Mouse (Mus musculus): ENCODE results near the gene Mapre3. TPM values are rescaled to one million over a fixed set of nuclear protein-coding genes. Genes with fewer than 3 reads are reported as not detected.
A peak's percentile ranks its signal among the peaks of the same experiment; 100 is the strongest.

Mapre3 gene
- polyA plus RNA-seq, 1 experiment from 2014 or later = 33.0 TPM

- Histone ChIP-seq H3K4me1 (peaks cover 89% of the 10 kb centered on the region), H3K4me3 (peak within 1 kb of the TSS; percentile 65), H3K27ac (peak within 1 kb of the TSS; percentile 99), H3K4me2 (replicated peaks) (peak within 1 kb of the TSS; percentile 99), H3K27me3 (no peaks in the 10 kb centered on the region), H3K9me3 (no peaks in the 10 kb centered on the region), H3K9ac (peak within 1 kb of the TSS; percentile 89), H3K36me3 (peaks cover 17% of the 10 kb centered on the region)
- 2% methylated on average over 12 of the region's 13 CpGs for WGBS
- ATAC-seq (ENCODE audit: low FRiP score, low read depth) = peak; percentile 82
These were observed 98.8 kb downstream of the Mapre3 start, which contains the start of gene Emilin1 for GRCm38 (mm10) chr5:30913060-30913841. Gene Emilin1, plus strand, starts transcription at chr5:30913402.

- H3K4me1 ChIP-seq = peaks cover 89% of the 10 kb centered on the region
- H3K36me3 ChIP-seq = peaks cover 26% of the 10 kb centered on the region
- H3K4me3 ChIP-seq = peak overlapping the region; percentile 65
- H3K9ac ChIP-seq = peak overlapping the region; percentile 89
- no peaks in the 10 kb centered on the region for H3K9me3 ChIP-seq
- no peaks in the 10 kb centered on the region for H3K27me3 ChIP-seq
- WGBS = 20% methylated on average over 7 of the region's 7 CpGs
- peak overlapping the region; percentile 99 for H3K4me2 ChIP-seq (replicated peaks)
- ATAC-seq (ENCODE audit: low FRiP score, low read depth) = no peak
- peak overlapping the region; percentile 99 for H3K27ac ChIP-seq
These were observed 99.7 kb downstream of the Mapre3 start for GRCm38 (mm10) chr5:30914101-30914635.

GRCm38 (mm10) chr5:30914849-30915248 lies 100.4 kb downstream of the Mapre3 start:
- H3K4me1 ChIP-seq = peaks cover 88% of the 10 kb centered on the region
- peak overlapping the region; percentile 99 for H3K4me2 ChIP-seq (replicated peaks)
- H3K9ac ChIP-seq = peak overlapping the region; percentile 89
- peak overlapping the region; percentile 65 for H3K4me3 ChIP-seq
- no peaks in the 10 kb centered on the region for H3K9me3 ChIP-seq
- peak overlapping the region; percentile 99 for H3K27ac ChIP-seq
- 32% methylated on average over 6 of the region's 6 CpGs for WGBS
- peaks cover 33% of the 10 kb centered on the region for H3K36me3 ChIP-seq
- no peak for ATAC-seq (ENCODE audit: low FRiP score, low read depth)
- no peaks in the 10 kb centered on the region for H3K27me3 ChIP-seq

- peak overlapping the region; percentile 99 for H3K4me2 ChIP-seq (replicated peaks)
- ATAC-seq (ENCODE audit: low FRiP score, low read depth) = peak; percentile 3; the same call in 1 of the 2 replicates
- peak overlapping the region; percentile 65 for H3K4me3 ChIP-seq
- peak overlapping the region; percentile 99 for H3K27ac ChIP-seq
- H3K9me3 ChIP-seq = no peaks in the 10 kb centered on the region
- WGBS = 42% methylated on average over 9 of the region's 9 CpGs
- no peaks in the 10 kb centered on the region for H3K27me3 ChIP-seq
- H3K9ac ChIP-seq = peak overlapping the region; percentile 89
- peaks cover 89% of the 10 kb centered on the region for H3K4me1 ChIP-seq
- peaks cover 39% of the 10 kb centered on the region for H3K36me3 ChIP-seq
These were observed 101.0 kb downstream of the Mapre3 start for GRCm38 (mm10) chr5:30915456-30915855.

Other genes starting within 250 kb of the Mapre3 start
- 0.49 and 0.66 TPM in 2 replicates for gene Kcnk3, start 226.5 kb upstream of the Mapre3 start, polyA plus RNA-seq (2015; fragmentation: Nextera tagmentation; extraction: Ambion mirVana)
- gene Slc35f6, start 166.7 kb upstream of the Mapre3 start, polyA plus RNA-seq (2015; fragmentation: Nextera tagmentation; extraction: Ambion mirVana) = 27.4 and 27.5 TPM in 2 replicates
- 315 and 317 TPM in 2 replicates for gene Cenpa, start 147.9 kb upstream of the Mapre3 start, polyA plus RNA-seq (2015; fragmentation: Nextera tagmentation; extraction: Ambion mirVana)
- 5.1 and 5.9 TPM in 2 replicates for gene Dpysl5, start 103.1 kb upstream of the Mapre3 start, polyA plus RNA-seq (2015; fragmentation: Nextera tagmentation; extraction: Ambion mirVana)
- gene Tmem214, start 53.4 kb downstream of the Mapre3 start, polyA plus RNA-seq (2015; fragmentation: Nextera tagmentation; extraction: Ambion mirVana) = 93.3 and 95.2 TPM in 2 replicates
- gene Agbl5, start 74.1 kb downstream of the Mapre3 start, polyA plus RNA-seq (2015; fragmentation: Nextera tagmentation; extraction: Ambion mirVana) = 32.5 and 34.0 TPM in 2 replicates
- 408 and 424 TPM in 2 replicates for gene Ost4, start 93.1 kb downstream of the Mapre3 start, polyA plus RNA-seq (2015; fragmentation: Nextera tagmentation; extraction: Ambion mirVana)
- gene Emilin1, start 98.8 kb downstream of the Mapre3 start, polyA plus RNA-seq (2015; fragmentation: Nextera tagmentation; extraction: Ambion mirVana) = 279 and 281 TPM in 2 replicates
- gene Khk, start 106.8 kb downstream of the Mapre3 start, polyA plus RNA-seq (2015; fragmentation: Nextera tagmentation; extraction: Ambion mirVana) = 20.0 and 22.6 TPM in 2 replicates
- 7.6 and 8.7 TPM in 2 replicates for gene Cgref1, start 130.9 kb downstream of the Mapre3 start, polyA plus RNA-seq (2015; fragmentation: Nextera tagmentation; extraction: Ambion mirVana)
- 136 and 142 TPM in 2 replicates for gene Preb, start 145.7 kb downstream of the Mapre3 start, polyA plus RNA-seq (2015; fragmentation: Nextera tagmentation; extraction: Ambion mirVana)
- not detected in 2 replicates for gene Tcf23, start 154.0 kb downstream of the Mapre3 start, polyA plus RNA-seq (2015; fragmentation: Nextera tagmentation; extraction: Ambion mirVana)
- 147 and 156 TPM in 2 replicates for gene Atraid, start 233.7 kb downstream of the Mapre3 start, polyA plus RNA-seq (2015; fragmentation: Nextera tagmentation; extraction: Ambion mirVana)
- 13.4 and 14.1 TPM in 2 replicates for gene Slc5a6, start 234.3 kb downstream of the Mapre3 start, polyA plus RNA-seq (2015; fragmentation: Nextera tagmentation; extraction: Ambion mirVana)
- gene Cad, start 240.1 kb downstream of the Mapre3 start, polyA plus RNA-seq (2015; fragmentation: Nextera tagmentation; extraction: Ambion mirVana) = 30.0 and 33.7 TPM in 2 replicates

All from limb, embryonic 13.5 days (tissue).